Mouse (Mus musculus) kidney, postnatal 36 days (tissue): ENCODE results near the gene Sh3gl3.

Experiments used
- DNase-seq, 2 experiments: peaks; one replicate each; pipeline ENCODE4 v3.0.0; 2021 to 2022; ENCODE audit warnings: mixed read lengths in 2 of 2

Gene Sh3gl3

DNA sequence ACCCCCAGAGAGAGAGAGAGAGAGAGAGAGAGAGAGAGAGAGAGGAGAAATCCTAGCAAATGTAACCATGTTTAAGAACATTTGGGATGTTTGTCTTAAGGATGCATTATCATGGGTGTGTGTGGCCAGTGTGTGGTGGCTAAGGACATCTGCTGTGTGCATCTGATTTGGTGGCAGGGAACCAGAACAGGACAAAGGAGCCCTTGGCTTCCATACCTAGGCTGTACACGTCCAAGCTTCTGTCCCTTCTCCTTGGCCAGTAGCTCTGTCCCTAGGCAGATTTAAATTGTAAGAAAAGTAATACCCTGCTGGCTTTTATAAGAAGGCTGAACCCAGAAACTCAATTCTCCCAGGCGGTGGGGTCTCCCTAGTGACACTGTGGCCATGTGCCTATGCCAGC, 121.0 kb downstream of the Sh3gl3 start:
- no peak for DNase-seq

DNA sequence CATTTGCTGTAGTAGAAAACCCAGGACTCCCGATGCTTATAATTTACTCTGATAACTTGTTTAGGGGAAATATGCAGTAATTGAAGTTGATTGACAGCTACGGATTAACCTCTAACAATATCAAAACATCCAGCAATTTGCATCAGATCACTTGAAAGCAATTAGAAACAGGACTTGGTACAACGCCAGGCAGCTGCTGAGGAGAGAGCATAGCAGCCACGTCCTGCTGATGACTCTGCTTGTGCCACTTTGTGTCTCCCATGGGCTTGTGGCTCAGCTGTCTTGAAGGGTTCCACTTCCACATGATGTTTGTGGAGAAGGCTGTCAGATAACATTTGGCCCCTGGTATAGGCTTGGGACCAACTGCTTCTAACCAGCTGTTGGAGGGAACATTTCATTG, 134.8 kb downstream of the Sh3gl3 start:
- DNase-seq, result no peak

GRCm38 (mm10) chr7:82318515-82318914, 144.9 kb downstream of the Sh3gl3 start:
- DNase-seq, result no peak

- no peak for DNase-seq
Measured at GRCm38 (mm10) chr7:82326616-82327015, 153.0 kb downstream of the Sh3gl3 start.

DNA sequence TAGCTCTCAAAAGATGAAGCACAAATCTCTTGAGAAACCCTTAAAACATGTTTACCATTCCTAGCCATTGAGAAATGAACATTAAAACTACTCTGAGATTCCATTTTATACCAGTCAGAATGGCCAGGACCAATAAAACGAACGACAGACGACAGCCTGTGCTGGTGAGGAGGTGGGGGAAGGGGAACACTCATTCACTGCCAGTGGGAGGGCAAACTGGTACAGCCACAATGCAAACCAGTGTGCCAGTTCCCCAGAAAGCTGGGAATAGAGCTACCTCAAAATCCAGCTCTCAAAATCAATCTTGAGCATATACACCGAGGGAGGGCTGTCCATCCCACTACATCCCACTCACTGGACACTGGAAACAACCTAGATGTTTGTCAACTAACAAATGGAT, 153.6 kb downstream of the Sh3gl3 start:
- no peak for DNase-seq

GRCm38 (mm10) chr7:82327881-82328280, 154.2 kb downstream of the Sh3gl3 start:
- no peak for DNase-seq

DNA sequence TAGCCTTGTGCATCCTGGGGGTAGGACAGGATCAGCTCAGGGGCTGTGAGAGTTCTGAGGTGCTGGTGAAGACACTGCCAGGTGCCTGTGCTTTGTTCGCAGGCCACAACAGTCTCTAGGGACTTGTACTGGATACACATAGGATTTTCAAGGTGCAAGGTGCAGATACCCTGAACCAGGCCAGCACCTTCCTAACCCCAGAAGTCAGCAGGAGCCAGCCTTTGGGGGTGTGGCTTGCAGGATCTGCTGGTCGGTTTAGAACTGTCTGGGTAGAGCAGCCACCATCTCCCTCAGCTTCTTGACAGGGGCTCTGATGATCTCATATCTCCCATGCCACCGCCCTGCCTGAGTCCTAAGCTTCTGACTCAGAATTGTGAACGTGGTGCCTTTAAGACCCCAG, 156.2 kb downstream of the Sh3gl3 start:
- DNase-seq, result no peak

- no peak for DNase-seq
Measured at GRCm38 (mm10) chr7:82330860-82331259, 157.2 kb downstream of the Sh3gl3 start.

GRCm38 (mm10) chr7:82334000-82334399, 160.4 kb downstream of the Sh3gl3 start:
- no peak for DNase-seq

DNA sequence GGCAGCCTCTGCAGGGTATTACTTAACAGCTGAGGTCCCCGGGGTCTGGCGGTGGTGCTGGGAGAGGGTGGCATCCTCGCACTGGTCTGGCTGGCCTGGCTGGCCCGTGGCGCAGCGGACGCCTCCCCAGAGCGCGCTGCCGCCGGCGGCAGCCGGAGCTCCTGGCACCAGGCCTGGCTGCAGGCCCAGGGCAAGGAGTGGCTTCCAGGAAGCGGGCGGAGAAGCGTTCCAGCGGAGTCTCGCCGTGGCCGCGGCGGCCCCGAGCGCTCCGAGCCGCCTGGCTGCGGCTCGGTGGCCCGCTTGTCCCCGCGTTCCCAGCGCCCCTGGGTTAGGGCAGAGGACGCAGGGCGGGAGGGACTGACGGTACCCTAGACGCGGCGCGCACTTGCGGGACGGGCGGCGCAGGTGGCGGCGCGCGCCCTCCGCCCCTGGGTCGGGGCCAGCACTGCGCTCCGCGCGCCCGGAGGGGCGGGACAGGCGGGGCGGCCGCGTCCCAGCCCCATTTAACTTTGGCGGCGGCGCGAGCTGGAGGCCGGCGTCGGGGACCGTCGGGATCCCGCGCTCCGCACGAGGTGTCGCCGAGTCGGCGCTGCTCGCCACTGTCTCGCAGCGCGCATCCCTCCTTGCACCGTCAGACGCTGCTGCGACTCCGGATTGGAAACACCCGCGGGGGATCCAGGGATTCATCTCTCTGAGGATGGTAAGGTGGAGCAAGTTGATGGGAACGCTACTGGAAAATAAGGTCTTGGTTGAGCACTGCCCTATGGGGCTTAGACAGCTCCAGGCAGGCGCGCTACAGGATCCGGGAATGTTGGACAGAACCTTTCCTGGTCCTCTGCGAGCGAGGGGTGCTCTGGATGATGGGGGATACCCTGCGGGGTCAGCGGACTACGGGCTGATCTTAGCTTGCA, 161.8 kb downstream of the Sh3gl3 start, which contains the start of gene Adamtsl3:
Gene Adamtsl3 (plus strand): TSS at position 484 of the 911 bp plus-strand sequence.
- peak; percentile 15 to 74 for DNase-seq

DNA sequence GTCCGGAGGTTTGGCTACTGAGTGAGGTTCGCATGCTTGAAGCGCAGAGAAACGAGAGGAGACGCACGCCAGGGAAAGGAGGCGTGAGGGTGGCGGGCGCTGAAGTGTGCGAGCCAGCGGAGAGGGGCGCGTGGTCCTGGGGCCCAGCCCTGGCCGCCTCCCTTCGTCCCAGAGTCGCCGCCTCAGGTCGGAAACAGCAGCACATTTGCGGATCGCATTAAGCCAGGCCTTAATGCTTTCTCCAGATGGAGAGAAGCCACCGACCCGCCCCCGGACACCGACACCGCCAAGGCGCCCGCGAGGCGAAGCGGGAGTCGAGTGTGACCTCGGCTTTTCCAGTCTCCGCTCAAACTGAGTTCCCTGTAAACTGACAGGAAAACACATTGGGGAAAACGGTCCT, 162.5 kb downstream of the Sh3gl3 start:
- DNase-seq, result peak in 1 of 2 experiments; percentile 14

- DNase-seq, result no peak
Measured at GRCm38 (mm10) chr7:82338121-82338520, 164.5 kb downstream of the Sh3gl3 start.

DNA sequence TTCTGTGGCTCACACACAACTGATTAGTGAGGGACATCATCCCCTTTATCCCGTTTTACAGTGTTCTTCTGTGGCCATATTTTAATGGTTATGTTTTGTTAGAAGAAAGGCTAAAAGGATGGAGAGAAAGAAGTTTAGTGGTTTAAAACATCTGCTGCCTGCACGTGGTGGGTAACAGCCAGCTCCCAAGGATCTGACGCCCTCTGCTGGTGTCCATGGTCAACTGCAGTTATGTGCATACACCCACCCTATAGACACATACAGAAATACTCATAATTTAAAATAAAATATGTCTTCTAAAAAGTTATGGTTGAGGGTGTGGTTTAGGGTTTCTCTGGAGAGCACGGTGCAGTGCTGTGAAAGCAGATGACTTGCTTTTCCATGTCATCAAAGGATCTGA, 164.9 kb downstream of the Sh3gl3 start:
- DNase-seq, result no peak

- DNase-seq, result peak in 1 of 2 experiments; percentile 23
Measured at GRCm38 (mm10) chr7:82339214-82339613, 165.6 kb downstream of the Sh3gl3 start.

- no peak for DNase-seq
Measured at GRCm38 (mm10) chr7:82341476-82341875, 167.8 kb downstream of the Sh3gl3 start.

- DNase-seq, result no peak
Measured at GRCm38 (mm10) chr7:82346706-82347105, 173.1 kb downstream of the Sh3gl3 start.

DNA sequence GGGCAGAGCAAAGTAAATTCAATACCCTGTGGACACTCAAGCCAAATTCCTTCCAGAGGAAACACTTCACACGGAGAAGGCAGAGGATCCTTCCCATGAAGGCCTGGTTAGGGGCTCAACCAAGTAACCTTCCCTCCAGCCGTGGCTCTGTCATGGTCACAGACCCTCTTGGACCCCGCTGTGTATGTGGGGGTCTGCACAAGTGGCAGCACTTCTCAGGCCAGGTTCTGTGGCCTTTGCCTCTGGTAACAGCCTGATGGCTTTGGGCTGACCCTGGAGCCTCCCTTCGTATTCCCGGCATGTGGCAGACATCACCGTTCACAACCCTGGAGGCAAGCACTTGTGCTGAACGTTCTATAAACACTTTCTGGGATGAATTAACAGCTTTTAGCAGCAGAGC, 176.2 kb downstream of the Sh3gl3 start:
- no peak for DNase-seq

DNA sequence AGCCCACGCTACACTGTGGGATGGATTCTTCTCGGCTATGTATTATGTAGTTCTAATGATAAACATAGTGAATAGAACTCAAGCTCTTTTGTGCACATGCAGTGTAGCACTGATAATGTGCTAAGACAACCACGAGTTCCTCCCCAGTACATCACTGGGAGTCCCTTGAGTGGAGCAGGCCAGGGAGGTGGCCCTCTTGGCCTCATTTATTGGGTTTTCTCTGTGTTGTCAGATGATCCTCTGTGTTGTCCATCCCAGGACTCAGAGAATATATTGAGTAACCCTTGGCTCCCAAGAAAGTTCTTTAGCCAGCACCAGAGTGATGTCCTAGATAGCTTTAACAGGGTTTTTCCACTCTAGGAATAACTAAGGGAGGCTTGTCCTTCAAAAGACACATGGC, 176.8 kb downstream of the Sh3gl3 start:
- DNase-seq, result no peak
